Mouse (Mus musculus) limb, embryonic 11.5 days (tissue): ENCODE data around the gene Mat2a. TPM values are rescaled to one million over a fixed set of nuclear protein-coding genes. Genes with fewer than 3 reads are reported as not detected.

ENCODE experiments used
- ATAC-seq: fragments of 200-750 bp; cut with Nextera tagmentation; 2 replicates; pipeline ENCODE4 v1.8.0; 2017; ENCODE audit warnings: low read depth; ENCODE audit not compliant: insufficient number of reproducible peaks, low FRiP score, low TSS enrichment
- DNase-seq: peaks from one replicate; pipeline ENCODE4 v3.0.0-alpha.2; 2015; ENCODE audit warnings: low spot score
- H3K27ac ChIP-seq: fragments of 300-500 bp; sonication (generic); replicated peaks from 2 replicates; pipeline ENCODE4 v1.5.1; 2014; ENCODE audit warnings: low read depth, mild to moderate bottlenecking, low read length
- H3K27me3 ChIP-seq: fragments of 300-500 bp; sonication (generic); 2 replicates; pipeline ENCODE4 v1.6.1; 2014; ENCODE audit warnings: mild to moderate bottlenecking, low read length, mixed read lengths; ENCODE audit not compliant: control insufficient read depth, insufficient read depth
- H3K36me3 ChIP-seq: fragments of 300-500 bp; sonication (generic); 2 replicates; pipeline ENCODE4 v1.6.1; 2014; ENCODE audit warnings: mild to moderate bottlenecking, low read length, moderate library complexity, mixed read lengths; ENCODE audit not compliant: control insufficient read depth, insufficient read depth
- H3K4me1 ChIP-seq: fragments of 300-500 bp; sonication (generic); 2 replicates; pipeline ENCODE4 v1.6.1; 2014; ENCODE audit warnings: low read length, mixed read lengths; ENCODE audit not compliant: control insufficient read depth, insufficient read depth
- H3K4me2 ChIP-seq: fragments of 300-500 bp; sonication (generic); 2 replicates; pipeline ENCODE4 v1.6.1; 2014; ENCODE audit warnings: low read depth, mild to moderate bottlenecking, moderate library complexity; ENCODE audit not compliant: severe bottlenecking
- H3K4me3 ChIP-seq: fragments of 300-500 bp; sonication (generic); 2 replicates; pipeline ENCODE4 v1.5.1; 2014; ENCODE audit warnings: low read depth, low read length
- H3K9ac ChIP-seq: fragments of 300-500 bp; sonication (generic); 2 replicates; pipeline ENCODE4 v1.6.1; 2014; ENCODE audit warnings: mild to moderate bottlenecking, low read length
- H3K9me3 ChIP-seq: fragments of 300-500 bp; sonication (generic); 2 replicates; pipeline ENCODE4 v1.6.1; 2016; ENCODE audit warnings: low read length; ENCODE audit not compliant: control insufficient read depth
- WGBS: fragments of 180-500 bp; shearing (Covaris S2); extraction: QIAGEN DNeasy Blood & Tissue Kit; methylation state at CpG from one replicate; pipeline ENCODE4 v1.1.7; 2014; 5-methylcytosine and 5-hydroxymethylcytosine counted together
- polyA plus RNA-seq: library from polyadenylated mRNA; unstranded; fragments of >200 nt; fragmentation: Nextera tagmentation; extraction: Ambion mirVana; gene quantifications from 2 replicates; pipeline ENCODE4 v1.2.1, GENCODE M21; 2014

Mat2a gene
- polyA plus RNA-seq = 490 and 507 TPM in 2 replicates

DNA sequence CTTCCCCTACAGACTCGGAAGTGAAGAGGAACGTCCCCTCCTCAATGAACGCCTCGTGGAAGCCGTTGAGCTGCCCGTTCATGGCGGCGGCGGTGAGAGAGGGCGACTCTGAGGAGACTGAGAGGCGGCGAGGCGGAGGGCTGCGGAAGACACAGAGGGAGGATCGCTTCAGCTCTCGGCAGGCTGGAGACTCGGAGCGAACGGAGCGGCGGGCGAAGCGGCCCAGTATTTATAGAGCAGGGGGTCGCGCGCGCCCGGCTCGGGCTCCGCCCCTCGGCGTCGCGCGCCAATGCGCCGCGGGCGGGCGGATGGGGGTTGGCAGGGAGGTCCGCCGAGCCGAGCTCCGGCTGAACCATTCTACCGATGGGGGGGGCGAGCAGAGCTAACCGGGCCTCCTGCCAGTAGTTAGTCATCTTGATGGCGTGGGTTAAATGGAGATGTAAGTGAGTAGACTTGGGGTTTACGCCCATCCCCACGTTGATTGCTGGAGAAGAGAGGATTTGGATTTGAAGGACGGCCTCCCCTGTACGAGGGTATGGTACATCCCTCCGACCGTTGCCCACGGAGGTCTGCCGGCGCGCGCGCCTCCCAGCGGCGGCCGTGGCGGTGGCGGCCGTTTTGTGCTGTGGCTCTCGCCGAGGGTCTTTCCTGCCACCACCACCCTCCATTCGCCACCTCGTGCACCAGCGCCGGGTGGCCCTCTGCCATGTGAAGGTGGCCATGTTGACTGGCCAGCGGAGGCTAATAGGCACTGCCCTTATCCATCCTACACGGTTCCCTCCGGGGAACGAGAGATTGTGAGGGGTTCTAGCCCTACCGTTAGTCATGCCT lies at the start of gene Mat2a:
Gene Mat2a (minus strand): TSS at position 204 of the 831 bp plus-strand sequence.
- ATAC-seq (peak; percentile 88), DNase-seq (peak; percentile 95)
- Histone ChIP-seq H3K9ac (peak within 1 kb of the TSS; percentile 99), H3K4me3 (peak within 1 kb of the TSS; percentile 98), H3K9me3 (no peaks in the 10 kb centered on the region), H3K4me2 (peak within 1 kb of the TSS; percentile 84), H3K4me1 (peaks cover 23% of the 10 kb centered on the region), H3K27me3 (no peaks in the 10 kb centered on the region), H3K27ac (peak within 1 kb of the TSS; percentile 96), H3K36me3 (peaks cover 19% of the 10 kb centered on the region)
- under 1% methylated on average over 77 of the region's 77 CpGs for WGBS

DNA sequence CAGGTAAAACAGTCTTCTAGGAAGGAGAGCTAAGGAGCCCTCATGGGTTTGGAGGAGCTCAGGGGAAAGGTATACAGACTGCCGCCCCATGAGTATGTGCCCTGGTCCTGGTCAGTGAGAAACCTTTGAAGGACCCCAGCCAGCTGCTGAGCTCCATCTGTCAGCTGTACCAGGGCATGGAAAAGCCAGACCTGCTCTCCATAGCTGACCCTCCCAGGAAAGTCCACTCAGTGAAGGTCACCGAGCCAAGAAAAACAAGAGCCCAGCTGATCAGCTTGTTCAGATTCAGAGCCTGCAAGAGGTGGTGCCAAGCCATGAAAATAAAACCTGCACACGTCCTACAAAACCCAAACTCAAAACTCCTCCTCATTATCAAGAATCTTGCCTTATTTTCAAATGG lies 49.5 kb upstream of the Mat2a start:
- no peak overlapping the region for H3K9ac ChIP-seq
- no peaks in the 10 kb centered on the region for H3K4me1 ChIP-seq
- no peaks in the 10 kb centered on the region for H3K9me3 ChIP-seq
- no peak overlapping the region for H3K27ac ChIP-seq
- DNase-seq (no peak), ATAC-seq (no peak)
- WGBS = 63% methylated on average over 3 of the region's 3 CpGs
- no peak overlapping the region for H3K4me2 ChIP-seq
- no peaks in the 10 kb centered on the region for H3K36me3 ChIP-seq
- no peak overlapping the region for H3K4me3 ChIP-seq
- H3K27me3 ChIP-seq = no peaks in the 10 kb centered on the region

DNA sequence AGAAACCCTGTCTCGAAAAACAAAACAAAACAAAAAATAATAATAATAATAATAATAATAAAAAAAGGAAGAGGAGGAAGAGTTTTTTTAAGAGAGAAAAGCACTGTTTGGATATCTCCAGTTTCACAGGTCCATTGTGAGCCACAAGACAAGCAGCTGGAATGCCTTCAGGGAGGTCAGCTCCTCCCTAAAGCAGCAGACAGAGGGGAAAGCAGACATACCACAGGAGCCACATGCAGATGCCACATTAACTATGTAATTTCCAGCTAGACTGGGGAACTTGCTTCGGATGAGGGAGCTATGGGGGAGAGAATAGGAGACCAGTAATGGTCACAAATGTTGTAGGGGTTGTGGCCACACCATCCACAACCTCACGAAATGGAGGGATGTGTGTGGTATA lies 47.9 kb upstream of the Mat2a start:
- 76% methylated on average over 3 of the region's 3 CpGs for WGBS
- no peak overlapping the region for H3K4me3 ChIP-seq
- no peak overlapping the region for H3K27ac ChIP-seq
- no peaks in the 10 kb centered on the region for H3K4me1 ChIP-seq
- no peaks in the 10 kb centered on the region for H3K9me3 ChIP-seq
- H3K27me3 ChIP-seq = no peaks in the 10 kb centered on the region
- H3K36me3 ChIP-seq = no peaks in the 10 kb centered on the region
- DNase-seq = no peak
- no peak for ATAC-seq
- H3K9ac ChIP-seq = no peak overlapping the region
- H3K4me2 ChIP-seq = no peak overlapping the region

DNA sequence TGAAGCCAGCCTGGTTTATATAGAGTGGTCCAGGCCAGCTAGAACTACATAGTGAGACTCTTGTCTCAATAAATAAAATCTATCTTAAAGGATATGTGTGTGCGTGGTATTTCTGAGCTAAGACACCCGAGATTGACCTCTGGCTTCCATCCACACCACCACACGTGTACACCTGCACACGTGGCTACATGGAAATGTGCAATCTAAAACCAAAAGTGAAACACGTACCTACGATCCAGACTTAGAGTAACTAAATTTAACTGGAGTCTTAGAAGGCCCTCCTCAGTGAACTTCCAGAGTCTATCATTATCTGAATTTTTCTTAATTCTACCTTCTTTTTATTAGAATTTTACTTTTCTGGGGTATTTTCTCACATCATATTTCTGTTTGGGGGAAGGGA lies 46.9 kb upstream of the Mat2a start:
- ATAC-seq (no peak), DNase-seq (no peak)
- Histone ChIP-seq H3K27ac (no peak overlapping the region), H3K4me2 (no peak overlapping the region), H3K9me3 (no peaks in the 10 kb centered on the region), H3K9ac (no peak overlapping the region), H3K4me1 (no peaks in the 10 kb centered on the region), H3K36me3 (no peaks in the 10 kb centered on the region), H3K4me3 (no peak overlapping the region), H3K27me3 (no peaks in the 10 kb centered on the region)
- WGBS = 88% methylated on average over 6 of the region's 6 CpGs

DNA sequence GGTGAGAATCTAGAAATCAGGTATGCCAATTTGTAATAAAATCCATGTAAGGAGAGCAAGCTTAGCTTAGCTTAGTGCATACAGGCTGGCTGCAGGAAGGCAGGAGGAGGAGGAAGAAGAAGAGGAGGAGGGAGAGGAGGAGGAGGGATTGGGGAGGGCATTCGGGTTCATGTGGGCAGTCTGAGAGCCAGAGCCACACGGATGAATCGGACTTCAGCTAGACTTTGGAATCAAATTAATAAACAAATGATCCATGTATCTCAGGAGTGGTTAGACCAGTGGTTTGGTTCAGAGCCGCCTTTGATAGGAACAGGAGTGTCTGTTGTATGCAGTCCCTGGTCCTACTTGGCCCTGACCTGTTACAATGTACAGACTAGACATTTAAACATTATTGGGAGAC lies 45.5 kb upstream of the Mat2a start:
- DNase-seq (no peak), ATAC-seq (no peak)
- Histone ChIP-seq H3K27me3 (no peaks in the 10 kb centered on the region), H3K4me3 (no peak overlapping the region), H3K9ac (no peak overlapping the region), H3K4me2 (no peak overlapping the region), H3K36me3 (no peaks in the 10 kb centered on the region), H3K4me1 (no peaks in the 10 kb centered on the region), H3K27ac (no peak overlapping the region), H3K9me3 (no peaks in the 10 kb centered on the region)
- WGBS = 79% methylated on average over 4 of the region's 4 CpGs

DNA sequence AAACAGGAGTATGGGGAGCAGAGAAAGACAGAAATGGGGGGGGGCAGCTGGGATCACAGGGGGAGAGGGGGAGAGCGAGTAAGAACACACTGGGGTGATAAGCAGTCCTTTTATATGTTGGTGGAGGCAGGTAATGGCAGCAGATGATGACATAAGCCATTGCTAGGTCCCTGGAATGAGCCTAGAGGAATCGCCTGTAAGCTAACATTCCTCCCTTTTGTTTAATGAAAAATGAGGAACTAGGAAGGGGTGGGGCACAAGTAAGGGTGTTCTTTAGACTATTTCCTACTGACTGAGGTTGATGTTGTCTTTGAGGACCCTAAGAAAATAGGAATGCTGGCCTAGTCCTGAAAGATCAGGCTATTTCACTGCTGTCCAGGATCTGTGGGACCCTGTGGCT lies 42.8 kb upstream of the Mat2a start:
- ATAC-seq = no peak
- Histone ChIP-seq H3K27me3 (no peaks in the 10 kb centered on the region), H3K4me1 (no peaks in the 10 kb centered on the region), H3K9ac (no peak overlapping the region), H3K4me3 (no peak overlapping the region), H3K27ac (no peak overlapping the region), H3K9me3 (no peaks in the 10 kb centered on the region), H3K4me2 (no peak overlapping the region), H3K36me3 (no peaks in the 10 kb centered on the region)
- no peak for DNase-seq
- WGBS = 72% methylated on average over 2 of the region's 2 CpGs

DNA sequence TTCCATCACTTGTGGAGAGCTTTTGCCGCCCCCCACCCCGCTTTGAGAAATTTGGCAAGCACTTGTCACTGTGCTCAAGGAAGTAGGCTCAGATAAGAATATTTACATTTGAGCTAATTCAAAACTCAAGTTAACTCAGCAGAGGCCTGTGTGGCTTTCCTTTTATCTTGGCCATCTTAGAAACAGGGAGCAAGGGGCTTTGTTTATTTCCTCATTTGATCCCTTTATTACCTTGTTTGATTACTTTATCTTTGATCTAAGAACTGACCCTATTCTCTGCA lies 41.0 kb upstream of the Mat2a start:
- H3K4me1 ChIP-seq = no peaks in the 10 kb centered on the region
- H3K36me3 ChIP-seq = no peaks in the 10 kb centered on the region
- H3K27me3 ChIP-seq = no peaks in the 10 kb centered on the region
- ATAC-seq = no peak
- no peaks in the 10 kb centered on the region for H3K9me3 ChIP-seq
- DNase-seq = no peak
- H3K4me3 ChIP-seq = no peak overlapping the region
- WGBS = 79% methylated on average over 2 of the region's 2 CpGs
- H3K4me2 ChIP-seq = no peak overlapping the region
- no peak overlapping the region for H3K9ac ChIP-seq
- no peak overlapping the region for H3K27ac ChIP-seq

DNA sequence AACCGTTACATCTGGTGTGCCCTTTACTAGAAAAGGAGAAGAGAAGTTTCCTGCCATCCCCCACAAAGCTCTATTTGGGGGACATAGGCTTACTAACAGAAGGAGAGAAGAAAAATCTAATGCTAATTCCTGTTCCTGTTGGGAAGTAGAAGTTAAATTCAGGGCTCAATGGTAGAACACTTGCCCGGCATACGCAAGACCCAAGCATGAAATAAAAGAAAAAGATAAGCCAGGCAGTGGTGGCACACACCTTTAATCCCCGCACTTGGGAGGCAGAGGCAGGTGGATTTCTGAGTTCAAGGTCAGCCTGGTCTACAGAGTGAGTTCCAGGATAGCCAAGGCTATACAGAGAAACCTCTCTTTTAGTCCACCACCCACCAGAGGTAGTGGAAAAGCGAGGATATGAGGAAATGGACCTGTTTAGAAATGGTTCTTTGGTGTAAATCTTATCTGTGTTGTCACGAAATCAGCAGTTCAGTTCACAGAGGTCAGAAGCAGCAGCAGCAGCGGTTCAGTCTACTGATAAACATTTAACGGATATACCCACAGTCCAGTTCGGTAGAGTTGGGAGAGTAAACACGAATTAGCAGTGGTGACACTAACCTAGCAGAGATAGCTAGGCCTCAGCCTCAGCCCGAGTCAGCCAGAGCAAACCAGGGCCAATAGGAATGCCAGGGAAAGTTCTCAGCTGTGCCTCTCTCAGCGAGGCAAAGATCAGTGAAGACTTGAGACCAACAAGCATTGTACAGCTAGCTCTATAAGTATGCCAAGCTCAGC lies 40.5 kb upstream of the Mat2a start:
- DNase-seq = no peak
- H3K4me1 ChIP-seq = no peaks in the 10 kb centered on the region
- no peak overlapping the region for H3K4me2 ChIP-seq
- no peaks in the 10 kb centered on the region for H3K36me3 ChIP-seq
- no peaks in the 10 kb centered on the region for H3K27me3 ChIP-seq
- WGBS = 87% methylated on average over 12 of the region's 12 CpGs
- no peak for ATAC-seq
- no peak overlapping the region for H3K9ac ChIP-seq
- no peak overlapping the region for H3K27ac ChIP-seq
- H3K4me3 ChIP-seq = no peak overlapping the region
- no peaks in the 10 kb centered on the region for H3K9me3 ChIP-seq
